Comparison of ENCODE assay signal across 31 mouse cellular contexts in genomic region chr2:19701386-19701785, GRCm38 (mm10). TPM values are rescaled to one million over a fixed set of nuclear protein-coding genes. Genes with fewer than 3 reads are reported as not detected.
A peak's percentile ranks its signal among the peaks of the same experiment; 100 is the strongest.
DNase-seq lines count a peak whose midpoint lies in the region; ATAC-seq and TF ChIP-seq lines count a peak whose summit lies in the region.
"Had no signal": no experiment of that assay in that cellular context is flagged by ENCODE, and none has a peak within 500 bp of the region (broad histone marks: within the 10 kb centered on the region; RNA-seq: fewer than 3 reads in every experiment).

No protein-coding gene starts in this region.

- H3K27me3 ChIP-seq in cerebellum, adult 2 months (ENCODE audit: control insufficient read depth, insufficient read depth, low read length) = no peaks in the 10 kb centered on the region
- H3K27me3 ChIP-seq: CH12.LX; embryonic facial prominence, embryonic 12.5 days; heart, embryonic 15.5 days; hindbrain, embryonic 12.5 days; intestine, embryonic 15.5 days; limb, embryonic 12.5 days; midbrain, embryonic 15.5 days; neural tube, embryonic 15.5 days had no signal

- TF ChIP-seq CTCF in cerebellum, adult 2 months (IDR thresholded peaks at IDR 0.05; ENCODE audit: borderline replicate concordance, insufficient read depth, low read depth, low read length) = no peak

- H3K27ac ChIP-seq in cerebellum, adult 2 months (ENCODE audit: insufficient read depth, low read length) = no peak overlapping the region
- H3K27ac ChIP-seq: embryonic facial prominence, embryonic 12.5 days; forebrain, embryonic 10.5 days; heart, embryonic 15.5 days; hindbrain, embryonic 12.5 days; hindbrain, postnatal 0 days; intestine, embryonic 15.5 days; left cerebral cortex, adult 2 months; limb, embryonic 12.5 days; midbrain, embryonic 10.5 days; midbrain, embryonic 15.5 days; neural tube, embryonic 15.5 days had no signal

- 34% methylated on average over 3 of the region's 3 CpGs for whole genome bisulfite sequencing in cerebellum, adult 2 months

- H3K4me3 ChIP-seq in cerebellum, adult 2 months (replicated peaks; ENCODE audit: insufficient read depth, low read depth, low read length) = no peak overlapping the region
- H3K4me3 ChIP-seq: embryonic facial prominence, embryonic 12.5 days; forebrain, embryonic 10.5 days; heart, embryonic 10.5 days; heart, embryonic 15.5 days; hindbrain, embryonic 12.5 days; intestine, embryonic 15.5 days; left cerebral cortex, adult 2 months; limb, embryonic 12.5 days; midbrain, embryonic 10.5 days; midbrain, embryonic 15.5 days; neural tube, embryonic 15.5 days had no signal

- DNase-seq in cerebellum, postnatal 10 days = no peak
- DNase-seq in kidney, adult 9 months = peak; percentile 27
- no peak for DNase-seq in kidney, postnatal 10 days
- peak; percentile 19 to 77 for DNase-seq in cerebellum, adult 2 months
- peak; percentile 72 for DNase-seq in fat pad, adult 2 months (ENCODE audit: extremely low read depth, low read depth, low spot score)
- DNase-seq in frontal cortex, postnatal 10 days (ENCODE audit: low spot score in 2 of 2) = no peak
- no peak for DNase-seq in gastrocnemius, postnatal 4 days (ENCODE audit: low spot score in 2 of 2)
- DNase-seq: adrenal gland, adult 2 months; adrenal gland, postnatal 36 days; embryo, embryonic 11 days; heart, postnatal 36 days; kidney, postnatal 14 days; right cerebral cortex, postnatal 25 days; spleen, adult 18-20 months; thymus, postnatal 14 days had no signal

- peaks cover 5% of the 10 kb centered on the region; the same call in 1 of the 2 replicates for H3K4me1 ChIP-seq in cerebellum, adult 2 months (ENCODE audit: control insufficient read depth, insufficient read depth, low read length)
- H3K4me1 ChIP-seq: embryonic facial prominence, embryonic 12.5 days; forebrain, embryonic 10.5 days; hindbrain, embryonic 12.5 days; intestine, embryonic 15.5 days; limb, embryonic 12.5 days; midbrain, embryonic 15.5 days; neural tube, embryonic 15.5 days had no signal

- TF ChIP-seq POLR2A in cerebellum, adult 2 months (IDR thresholded peaks at IDR 0.05; ENCODE audit: borderline replicate concordance, insufficient read depth, low read length) = no peak

- ATAC-seq in cerebellum, adult (ENCODE audit: insufficient number of reproducible peaks, low FRiP score, low TSS enrichment) = peak; percentile 37; the same call in 1 of the 2 replicates
- ATAC-seq: activated CD4-positive, CD25-positive, alpha-beta regulatory T cell, adult 4 months; forebrain, embryonic 16.5 days; hindbrain, postnatal 0 days; intestine, embryonic 15.5 days; midbrain, embryonic 15.5 days had no signal

RNA-seq across cellular contexts. Expression of gene Otud1, which starts 43.8 kb away (rescaled TPM):
- 6.3 and 6.6 TPM in 2 replicates for polyA plus RNA-seq in cerebellum, adult 2 months (2012; rRNA removed)
- total RNA-seq in gastrocnemius, postnatal 4 days (2021) = 10 to 100 TPM; 22.1 to 34.4 TPM

Comparison
In these comparisons a context has a peak if more than half of its experiments do, and no peak if none do; other contexts are left out.
1. DNase-seq: peak in kidney, adult 9 months (single experiment), cerebellum, adult 2 months (2 of 2) and fat pad, adult 2 months (single experiment); none in cerebellum, postnatal 10 days (0 of 2), kidney, postnatal 10 days (single experiment), frontal cortex, postnatal 10 days (0 of 2) and gastrocnemius, postnatal 4 days (0 of 2).